Mouse (Mus musculus) MN1 (cell line): ENCODE measurements around the gene Marf1.
A peak's percentile ranks its signal among the peaks of the same experiment; 100 is the strongest.
"Not testable (repeated sequence)": the region's sequence is repeated elsewhere in the genome, so short reads cannot be mapped to it uniquely, and the experiment has no call there.

Experiments used
- DNase-seq: peaks from one replicate; pipeline ENCODE4 v3.0.0-alpha.2; 2016; ENCODE audit warnings: low spot score

The Marf1 gene

DNA sequence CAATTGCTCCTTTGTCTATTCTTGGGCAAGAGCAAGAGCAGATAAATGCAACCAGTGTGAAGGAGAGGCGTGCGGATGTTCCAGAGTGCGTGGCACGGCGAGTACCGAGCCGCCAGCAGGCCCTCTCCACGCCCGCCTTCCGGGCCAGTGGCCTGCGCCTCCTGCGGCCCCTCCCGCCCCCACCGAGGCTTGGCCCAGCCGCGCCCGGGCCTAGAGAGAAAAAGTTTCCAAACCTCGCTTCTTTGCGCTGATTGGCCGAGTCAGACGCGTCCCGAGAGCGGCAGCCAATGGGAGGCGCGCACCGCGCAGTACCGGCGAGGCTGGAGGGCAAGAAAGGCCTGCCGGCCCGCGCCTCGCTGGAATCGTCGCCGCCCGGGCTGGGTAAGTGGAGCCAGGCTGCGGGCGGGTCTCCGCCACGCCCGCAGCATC lies at the start of gene Marf1, which contains the start of gene Nde1:
TSS of gene Marf1 (minus strand) at position 364 of the 429 bp plus-strand sequence.
TSS of gene Nde1 (plus strand) at position 288 of the 429 bp plus-strand sequence.
- peak; percentile 92 for DNase-seq

GRCm38 (mm10) chr16:14198798-14199197 lies 35.6 kb upstream of the Marf1 start:
- no peak for DNase-seq

DNA sequence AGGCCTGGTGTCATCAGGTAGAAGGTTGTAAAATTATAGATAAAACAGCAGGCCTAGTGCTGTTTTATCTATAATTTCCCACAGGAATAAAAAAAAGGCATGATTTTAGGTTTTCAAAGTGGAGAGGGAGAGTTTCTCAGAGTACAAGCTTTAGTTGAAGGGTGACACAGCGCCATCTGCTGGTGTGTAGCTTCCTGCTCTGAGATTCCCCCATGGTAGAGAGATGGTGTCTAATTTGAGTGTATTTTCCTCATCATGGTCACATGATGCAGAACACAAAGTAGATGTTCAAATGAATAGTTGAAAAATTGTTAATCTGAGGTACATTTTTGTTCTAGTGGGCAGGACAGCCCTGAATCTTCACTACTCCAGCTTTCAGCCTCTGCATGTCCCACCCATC lies 32.3 kb upstream of the Marf1 start:
- DNase-seq = peak; percentile 42

DNA sequence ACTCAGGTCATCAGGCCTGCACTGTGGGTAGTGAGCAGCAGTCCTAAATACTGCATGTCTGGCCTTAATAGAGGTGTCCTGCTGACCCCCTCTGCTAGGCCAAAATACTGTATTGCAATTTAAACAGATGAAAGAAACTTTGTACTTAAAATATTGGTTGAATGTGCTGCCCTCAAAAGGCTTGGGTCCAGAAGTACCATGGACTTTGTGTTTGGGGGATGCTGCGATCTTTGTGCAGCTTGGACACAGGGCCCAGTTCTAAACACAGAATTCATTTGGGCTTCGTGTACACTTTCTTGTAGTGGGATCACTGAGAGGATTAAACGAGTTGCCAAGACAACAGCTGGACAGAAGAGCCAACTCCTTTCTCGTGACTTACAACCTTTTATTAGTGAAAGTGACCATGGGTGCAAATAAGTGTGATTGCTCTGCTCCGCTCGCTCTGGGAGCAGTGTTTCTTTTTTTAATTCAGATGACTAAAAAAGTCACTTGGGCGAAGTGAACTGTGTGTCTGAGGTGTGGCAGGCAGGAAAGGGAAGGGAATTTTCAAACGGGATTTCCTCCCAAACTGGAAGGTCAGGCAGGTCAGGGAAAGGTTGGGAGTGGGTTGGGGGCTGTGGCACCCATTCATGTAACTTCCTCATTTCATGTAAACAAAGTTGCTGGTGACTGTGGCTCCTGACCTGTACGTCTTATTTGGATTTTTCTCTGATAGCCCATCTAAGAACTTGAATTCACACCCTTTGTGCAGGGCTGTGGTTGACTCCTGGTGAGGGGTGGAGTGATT lies 31.2 kb upstream of the Marf1 start:
- DNase-seq = no peak

DNA sequence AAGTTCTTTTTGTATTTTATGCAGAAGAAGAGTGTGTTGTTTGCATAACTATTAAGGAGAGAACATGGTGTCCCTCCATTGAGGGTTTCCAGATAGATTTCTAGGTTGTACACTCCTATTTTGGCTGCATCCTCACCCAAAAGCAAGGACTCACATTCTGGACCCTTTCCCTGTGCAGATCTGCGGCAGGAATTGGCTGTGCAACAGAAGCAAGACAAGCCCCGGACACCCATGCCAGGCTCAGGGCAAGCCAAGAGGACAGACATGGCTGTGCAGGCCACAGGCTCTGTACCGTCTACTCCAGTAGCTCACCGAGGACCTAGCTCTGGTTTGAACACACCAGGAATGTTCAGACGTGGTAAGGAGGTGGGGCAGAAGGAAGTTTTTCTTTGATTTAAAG lies 22.4 kb upstream of the Marf1 start:
- no peak for DNase-seq

- no peak for DNase-seq
These were observed 20.7 kb upstream of the Marf1 start for GRCm38 (mm10) chr16:14183856-14184255.

- DNase-seq = no peak
These were observed 19.2 kb upstream of the Marf1 start for GRCm38 (mm10) chr16:14182360-14182759.

- peak; percentile 7 for DNase-seq
These were observed 17.1 kb upstream of the Marf1 start for GRCm38 (mm10) chr16:14180163-14180733.

- no peak for DNase-seq
These were observed 14.9 kb upstream of the Marf1 start for GRCm38 (mm10) chr16:14178041-14178440.

DNA sequence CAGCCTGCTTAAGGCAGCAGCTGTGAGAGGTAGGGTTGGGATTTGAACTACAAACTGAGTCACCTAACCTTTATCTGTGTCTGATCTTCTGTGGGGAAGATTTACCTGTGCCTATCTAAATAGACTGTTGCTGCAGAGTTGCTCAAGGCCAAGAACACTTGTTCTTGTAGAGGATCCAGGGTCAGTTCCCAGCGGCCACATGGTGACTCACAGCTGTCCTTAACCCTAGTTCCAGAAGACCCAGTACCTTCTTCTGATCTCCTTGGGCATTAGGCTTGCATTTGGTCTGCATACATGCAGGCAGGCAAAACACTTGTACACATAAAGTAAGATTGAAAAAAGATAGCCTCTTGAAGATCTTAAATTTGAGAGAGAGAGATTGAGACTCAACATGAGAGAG lies 6.6 kb upstream of the Marf1 start:
- no peak for DNase-seq

DNA sequence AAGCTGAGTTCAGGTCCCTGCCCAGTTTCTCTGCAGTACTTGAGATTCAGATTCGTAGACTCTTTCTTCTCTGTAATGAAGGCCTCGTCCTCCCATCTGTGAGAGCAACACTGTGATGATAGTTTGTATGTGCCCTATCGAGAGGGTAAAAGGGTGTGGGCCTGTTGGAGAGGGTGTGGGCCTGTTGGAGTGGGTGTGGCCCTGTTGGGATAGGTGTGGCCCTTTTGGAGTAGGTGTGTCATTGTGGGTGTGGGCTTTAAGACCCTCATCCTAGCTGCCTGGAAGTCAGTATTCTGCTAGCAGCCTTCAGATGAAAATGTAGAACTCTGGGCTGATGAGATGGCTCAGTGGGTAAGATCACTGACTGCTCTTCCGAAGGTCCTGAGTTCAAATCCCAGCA lies 3.3 kb upstream of the Marf1 start:
- no peak for DNase-seq

GRCm38 (mm10) chr16:14163731-14164130 lies 580 bp upstream of the Marf1 start:
- DNase-seq = peak; percentile 7

DNA sequence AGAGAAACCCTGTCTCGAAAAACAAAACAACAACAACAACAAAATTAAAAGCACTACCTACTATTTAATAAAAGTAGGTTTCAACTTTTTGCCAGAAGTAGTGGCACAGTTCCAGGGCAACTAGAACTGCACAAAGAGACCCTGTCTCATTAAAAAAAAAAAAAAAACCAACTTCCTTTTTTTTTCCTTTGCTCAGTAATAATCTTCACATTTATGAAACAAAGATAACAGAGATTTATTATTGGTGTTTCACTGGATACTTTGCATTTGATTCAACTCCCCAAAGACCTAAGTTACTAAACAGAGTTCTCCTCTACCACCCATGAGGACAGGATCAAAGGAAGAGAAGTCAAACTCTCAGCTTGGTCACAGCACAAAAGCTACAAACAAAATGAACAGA lies 2.2 kb downstream of the Marf1 start:
- no peak for DNase-seq

DNA sequence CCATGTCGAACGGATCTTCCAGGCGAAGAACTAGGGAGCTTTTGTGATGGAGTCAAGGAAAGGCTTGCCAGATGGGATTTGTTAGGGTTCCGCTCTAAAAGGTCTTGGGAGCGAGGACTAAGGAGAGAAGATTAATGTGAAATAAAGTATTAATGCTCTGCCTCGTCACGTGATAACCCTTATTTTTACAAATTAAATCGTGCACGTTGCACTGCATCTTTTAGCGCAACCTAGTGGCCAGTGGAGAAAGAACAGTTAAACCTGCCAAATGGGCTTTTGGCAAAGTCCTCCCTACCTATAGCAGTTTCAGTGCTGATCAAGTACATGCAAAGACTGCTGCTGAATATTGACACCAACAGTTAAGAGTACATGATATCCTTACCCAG lies 3.4 kb downstream of the Marf1 start:
- DNase-seq = peak; percentile 86

GRCm38 (mm10) chr16:14158936-14159745 lies 4.0 kb downstream of the Marf1 start:
- peak; percentile 97 for DNase-seq

- no peak for DNase-seq
These were observed 4.6 kb downstream of the Marf1 start for GRCm38 (mm10) chr16:14158536-14158935.

DNA sequence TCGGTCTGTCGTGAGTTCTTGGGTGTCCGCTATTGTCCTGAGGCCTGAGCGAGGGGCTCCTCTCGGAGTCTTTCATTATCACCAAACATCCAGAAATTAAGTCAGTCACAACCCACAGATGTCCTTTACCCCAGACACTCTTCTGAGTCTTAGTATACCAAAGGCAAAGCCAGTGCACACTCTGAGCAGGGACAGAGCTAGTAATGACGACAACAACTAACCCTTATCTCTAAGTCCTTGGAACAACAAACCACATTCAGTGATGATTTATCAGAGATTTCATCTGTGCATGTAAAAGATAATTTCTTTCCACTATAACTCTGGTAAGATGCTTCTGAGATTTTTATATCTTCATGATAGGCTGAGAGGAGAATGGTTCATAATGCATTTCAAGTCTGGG lies 6.8 kb downstream of the Marf1 start:
- DNase-seq = no peak

DNA sequence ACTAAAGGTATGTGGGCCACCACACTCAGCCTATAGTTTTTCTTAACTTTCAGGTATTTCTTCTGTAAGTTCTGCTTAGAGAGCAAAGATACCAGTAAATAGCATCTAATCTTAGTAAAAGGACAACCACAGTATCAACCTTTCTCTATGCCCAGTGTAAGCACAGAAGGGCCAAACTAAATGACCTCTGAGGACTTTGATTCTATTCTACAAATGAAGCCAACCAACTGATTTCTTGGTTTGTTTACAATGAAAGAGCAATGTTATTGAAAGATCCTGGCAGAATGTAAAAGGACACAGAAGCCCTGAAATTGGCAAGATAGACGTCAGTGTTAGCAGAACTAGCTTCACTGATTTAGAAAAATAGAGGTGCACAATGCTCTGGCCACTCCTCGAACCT lies 7.5 kb downstream of the Marf1 start:
- not testable (repeated sequence) for DNase-seq

DNA sequence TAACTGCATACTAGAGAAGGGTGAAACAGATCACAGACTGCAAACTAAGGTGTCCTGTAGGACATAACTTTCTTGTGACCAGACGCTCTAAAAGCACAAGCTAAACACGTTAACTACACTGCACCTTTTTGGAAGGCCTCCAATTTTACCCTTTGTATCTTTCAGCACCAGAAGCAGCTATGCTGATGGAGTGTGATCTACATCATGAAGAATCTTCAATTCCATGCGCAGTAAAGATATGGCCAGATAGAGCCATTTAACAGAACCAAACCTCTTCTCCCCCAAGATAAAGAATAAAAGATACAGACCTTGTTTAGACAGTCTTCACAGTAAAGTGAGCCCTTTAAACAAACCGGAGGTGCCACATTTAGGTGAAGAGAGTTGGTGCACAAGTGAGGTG lies 11.4 kb downstream of the Marf1 start:
- no peak for DNase-seq

- DNase-seq = no peak
These were observed 15.4 kb downstream of the Marf1 start for GRCm38 (mm10) chr16:14147712-14148111.

DNA sequence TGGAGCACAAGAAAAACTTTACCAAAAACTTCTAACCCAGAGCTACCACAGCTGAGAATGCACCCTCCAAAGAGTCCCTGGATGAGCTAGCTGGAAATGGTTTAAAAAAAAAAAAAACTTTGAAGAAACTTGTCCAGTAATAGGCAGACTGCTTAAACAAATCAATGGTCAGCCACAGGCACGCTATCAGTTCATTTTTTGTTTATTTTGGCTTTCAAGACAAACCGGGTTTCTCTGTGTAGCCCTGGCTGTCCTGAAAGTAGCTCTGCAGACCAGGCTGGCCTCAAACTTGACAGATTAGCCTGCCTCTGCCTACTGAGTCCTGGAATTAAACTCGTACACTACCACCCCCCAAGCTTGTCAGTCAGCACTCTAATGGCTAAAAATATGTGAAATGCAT lies 19.9 kb downstream of the Marf1 start:
- no peak for DNase-seq

GRCm38 (mm10) chr16:14139106-14139505 lies 24.0 kb downstream of the Marf1 start:
- no peak for DNase-seq
